Mouse (Mus musculus) MEL (cell line): ENCODE data around the gene D17Wsu92e.

ENCODE experiments used
- CTCF ChIP-seq, 3 experiments: IDR thresholded peaks in 2 of 3; conservative IDR thresholded peaks in 1 of 3; 2 replicates each; pipeline ENCODE4 v1.5.1; 2011 to 2012; ENCODE audit warnings: low read length in 3 of 3, low read depth in 2 of 3, mild to moderate bottlenecking in 2 of 3, improper control_type of control experiment in 1 of 3, inconsistent platforms in 1 of 3, mixed read lengths in 1 of 3, moderate library complexity in 1 of 3; ENCODE audit not compliant: control insufficient read depth in 1 of 3, insufficient read depth in 1 of 3, poor library complexity in 1 of 3, severe bottlenecking in 1 of 3
- E2F4 ChIP-seq: IDR thresholded peaks from 2 replicates; pipeline ENCODE4 v1.6.1; 2011; ENCODE audit warnings: low read depth, low read length, improper control_type of control experiment, borderline replicate concordance
- EP300 ChIP-seq, 2 experiments: IDR thresholded peaks; 2 replicates each; pipeline ENCODE4 v1.6.1; 2011; ENCODE audit warnings: improper control_type of control experiment in 2 of 2, low read length in 2 of 2, low read depth in 1 of 2, mild to moderate bottlenecking in 1 of 2
- GABPA ChIP-seq: IDR thresholded peaks from 2 replicates; pipeline ENCODE4 v1.6.1; 2012; ENCODE audit warnings: low read depth, mild to moderate bottlenecking, inconsistent platforms, low read length, improper control_type of control experiment, moderate library complexity
- GATA1 ChIP-seq: IDR thresholded peaks from 2 replicates; pipeline ENCODE4 v1.6.1; 2011; ENCODE audit warnings: low read depth, low read length, improper control_type of control experiment
- HCFC1 ChIP-seq: IDR thresholded peaks from 2 replicates; pipeline ENCODE4 v1.6.1; 2012; ENCODE audit warnings: low read depth, mild to moderate bottlenecking, inconsistent platforms, low read length, improper control_type of control experiment, moderate library complexity
- MAFK ChIP-seq: IDR thresholded peaks from 2 replicates; pipeline ENCODE4 v1.6.1; 2011; ENCODE audit warnings: low read depth, mild to moderate bottlenecking, low read length, improper control_type of control experiment, borderline replicate concordance
- NELFE ChIP-seq: IDR thresholded peaks from 2 replicates; pipeline ENCODE4 v1.6.1; 2011; ENCODE audit warnings: low read depth, low read length, improper control_type of control experiment
- POLR2A ChIP-seq, 2 experiments: IDR thresholded peaks; 2 replicates each; pipeline ENCODE4 v1.6.1; 2011 to 2012; ENCODE audit warnings: low read length in 2 of 2, mild to moderate bottlenecking in 2 of 2, control low read depth in 1 of 2, improper control_type of control experiment in 1 of 2, low read depth in 1 of 2, moderate library complexity in 1 of 2; ENCODE audit not compliant: control insufficient read depth in 1 of 2, insufficient read depth in 1 of 2, poor library complexity in 1 of 2
- POLR2AphosphoS2 ChIP-seq: IDR thresholded peaks from 2 replicates; pipeline ENCODE4 v1.6.1; 2011; ENCODE audit warnings: low read length, improper control_type of control experiment
- TAL1 ChIP-seq: IDR thresholded peaks from 2 replicates; pipeline ENCODE4 v1.6.1; 2012; ENCODE audit warnings: mild to moderate bottlenecking, inconsistent platforms, low read length, moderate library complexity, mixed read lengths

- no peak for TF ChIP-seq CTCF (IDR thresholded peaks at IDR 0.05 in 2 of 3, conservative IDR thresholded peaks at IDR 0.05 in 1 of 3; ENCODE audit: control insufficient read depth in 1 of 3, insufficient read depth in 1 of 3, low read depth in 2 of 3, low read length in 3 of 3, poor library complexity in 1 of 3, severe bottlenecking in 1 of 3)
- TF ChIP-seq EP300 (IDR thresholded peaks at IDR 0.05; ENCODE audit: low read depth in 1 of 2, low read length in 2 of 2): no peak
- TF ChIP-seq POLR2AphosphoS2: no peak
- TF ChIP-seq POLR2A (IDR thresholded peaks at IDR 0.05; ENCODE audit: control insufficient read depth in 1 of 2, insufficient read depth in 1 of 2, low read depth in 1 of 2, low read length in 2 of 2, poor library complexity in 1 of 2): no peak
- no peak for TF ChIP-seq E2F4
- no peak for TF ChIP-seq MAFK
- no peak for TF ChIP-seq GABPA
- no peak for TF ChIP-seq GATA1
- TF ChIP-seq NELFE: no peak
- no peak for TF ChIP-seq HCFC1
- TF ChIP-seq TAL1: no peak
Observed at GRCm38 (mm10) chr17:27804803-27805770, 15.4 kb downstream of the D17Wsu92e start.
